Mouse (Mus musculus) thymus, adult 2 months (tissue): ENCODE data around the gene Kifc3. TPM values are rescaled to one million over a fixed set of nuclear protein-coding genes. Genes with fewer than 3 reads are reported as not detected.
"Not testable (repeated sequence)": the region's sequence is repeated elsewhere in the genome, so short reads cannot be mapped to it uniquely, and the experiment has no call there.

ENCODE experiments used
- DNase-seq: peaks from one replicate; pipeline ENCODE4 v3.0.0; 2021
- H3K27ac ChIP-seq: fragments of 200-500 bp; 2 replicates; pipeline ENCODE4 v1.5.1; 2012; ENCODE audit warnings: low read length, control low read depth; ENCODE audit not compliant: control insufficient read depth, insufficient read depth
- H3K27me3 ChIP-seq: fragments of 200-500 bp; 2 replicates; pipeline ENCODE4 v1.6.1; 2012; ENCODE audit warnings: mild to moderate bottlenecking, low read length, moderate library complexity, mixed read lengths; ENCODE audit not compliant: control insufficient read depth, insufficient read depth
- H3K36me3 ChIP-seq: fragments of 200-500 bp; 2 replicates; pipeline ENCODE4 v1.6.1; 2012; ENCODE audit warnings: mild to moderate bottlenecking, low read length, moderate library complexity; ENCODE audit not compliant: control insufficient read depth, insufficient read depth
- H3K4me1 ChIP-seq: fragments of 200-500 bp; replicated peaks from 2 replicates; pipeline ENCODE4 v1.6.1; 2012; ENCODE audit warnings: low read length; ENCODE audit not compliant: control insufficient read depth, insufficient read depth
- H3K4me3 ChIP-seq: fragments of 200-500 bp; 2 replicates; pipeline ENCODE4 v1.5.1; 2012; ENCODE audit warnings: mild to moderate bottlenecking, low read length, control low read depth, moderate library complexity; ENCODE audit not compliant: control insufficient read depth, insufficient read depth
- CTCF ChIP-seq: fragments of 200-500 bp; IDR thresholded peaks from 2 replicates; pipeline ENCODE4 v1.5.1; 2012; ENCODE audit warnings: mild to moderate bottlenecking, control low read depth, low read length, moderate library complexity, borderline replicate concordance; ENCODE audit not compliant: control insufficient read depth, poor library complexity, insufficient read depth; ENCODE audit errors: extremely low read depth
- POLR2A ChIP-seq: fragments of 200-500 bp; IDR thresholded peaks from 2 replicates; pipeline ENCODE4 v1.6.1; 2012; ENCODE audit warnings: mild to moderate bottlenecking, low read length, control low read depth, moderate library complexity; ENCODE audit not compliant: control insufficient read depth, poor library complexity, insufficient read depth; ENCODE audit errors: extremely low read depth
- whole genome bisulfite sequencing: fragments of 180-500 bp; shearing (Covaris S2); methylation state at CpG from one replicate; pipeline ENCODE4 v1.1.7; 2018; 5-methylcytosine and 5-hydroxymethylcytosine counted together
- polyA plus RNA-seq: library from polyadenylated mRNA; depleted of rRNA; stranded (reverse); fragments of >200 nt; gene quantifications from 2 replicates; pipeline ENCODE4 v1.2.3, GENCODE M21; 2012

The Kifc3 gene
- polyA plus RNA-seq, 1 experiment = 19.1 TPM

GRCm38 (mm10) chr8:95242826-95243571, 40.4 kb upstream of the Kifc3 start:
- H3K27me3 ChIP-seq = no peaks in the 10 kb centered on the region
- DNase-seq = no peak
- WGBS = 90% methylated on average over 12 of the region's 12 CpGs
- H3K36me3 ChIP-seq = no peaks in the 10 kb centered on the region
- H3K27ac ChIP-seq = no peak overlapping the region
- no peak for TF ChIP-seq POLR2A
- no peak for TF ChIP-seq CTCF
- peaks cover 23% of the 10 kb centered on the region for H3K4me1 ChIP-seq
- no peak overlapping the region for H3K4me3 ChIP-seq

DNA sequence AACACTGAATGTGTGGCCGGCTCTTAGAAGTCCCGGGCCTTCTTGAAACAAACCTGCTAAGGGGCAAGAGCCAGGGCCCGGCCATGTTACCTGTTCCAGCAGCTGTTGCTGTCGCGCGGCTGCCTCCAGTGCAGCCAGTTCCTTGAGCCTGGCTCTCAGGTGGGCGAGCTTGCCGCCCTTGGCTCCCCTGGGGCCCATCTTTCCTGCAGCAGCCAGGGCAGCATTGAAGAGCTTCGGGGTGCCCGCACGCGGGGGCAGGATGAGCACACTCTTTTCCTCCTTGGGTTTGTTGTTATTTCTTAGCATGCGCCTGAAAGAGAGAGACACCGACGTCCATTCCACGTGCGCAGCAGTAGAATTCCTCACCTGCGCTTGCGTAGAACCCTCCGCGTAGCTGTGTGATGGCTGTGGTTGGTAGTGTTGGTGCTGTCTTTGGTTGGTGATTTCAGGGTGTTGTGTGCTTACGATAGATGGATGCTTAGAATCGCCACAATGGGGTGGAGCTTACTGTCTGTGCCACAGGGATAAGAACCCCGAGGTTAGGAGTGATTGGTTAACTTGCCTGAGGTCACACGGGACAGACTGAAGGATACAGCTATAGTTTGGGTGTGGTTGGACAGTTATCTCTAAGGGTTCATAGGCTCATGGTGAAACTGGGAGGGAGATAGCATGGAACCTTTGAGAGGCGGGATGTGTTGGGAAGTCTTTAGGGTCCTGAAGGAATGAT, 39.6 kb upstream of the Kifc3 start:
- H3K27ac ChIP-seq = no peak overlapping the region
- no peaks in the 10 kb centered on the region for H3K27me3 ChIP-seq
- no peak for DNase-seq
- TF ChIP-seq POLR2A (no peak), CTCF (no peak)
- no peak overlapping the region for H3K4me3 ChIP-seq
- no peaks in the 10 kb centered on the region for H3K36me3 ChIP-seq
- H3K4me1 ChIP-seq = peaks cover 16% of the 10 kb centered on the region
- 95% methylated on average over 26 of the region's 26 CpGs for WGBS

DNA sequence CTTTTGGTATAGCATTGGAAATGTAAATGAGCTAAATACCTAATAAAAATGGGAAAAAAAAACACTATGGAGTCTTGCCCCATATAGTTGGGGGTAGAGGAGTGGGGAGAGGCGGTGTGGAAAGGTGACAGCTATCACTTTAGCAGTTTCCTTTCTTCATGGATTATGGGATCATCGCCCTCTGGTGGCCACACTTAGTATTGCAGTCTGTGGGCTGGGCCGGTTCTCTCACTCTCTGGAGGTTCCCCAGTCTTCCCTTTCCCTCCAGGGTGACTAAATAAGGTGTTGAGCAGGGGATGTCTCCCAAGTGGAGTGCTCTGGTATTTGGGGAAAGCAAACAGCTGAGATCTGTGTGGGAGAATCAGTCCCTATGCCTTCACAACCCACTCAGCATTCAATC, 33.1 kb upstream of the Kifc3 start:
- peaks cover 4% of the 10 kb centered on the region; the same call in 1 of the 2 replicates for H3K27me3 ChIP-seq
- WGBS = 4% methylated on average over 3 of the region's 3 CpGs
- DNase-seq = peak; percentile 81
- TF ChIP-seq POLR2A (no peak), CTCF (0 out of 2 replicates have a peak, but pooled peaks have one; percentile 34)
- no peak overlapping the region for H3K4me3 ChIP-seq
- H3K36me3 ChIP-seq = no peaks in the 10 kb centered on the region
- H3K4me1 ChIP-seq = no peaks in the 10 kb centered on the region; the same call in 1 of the 2 replicates
- H3K27ac ChIP-seq = no peak overlapping the region

GRCm38 (mm10) chr8:95230086-95230485, 27.5 kb upstream of the Kifc3 start:
- H3K4me1 ChIP-seq, DNase-seq, H3K27ac ChIP-seq, H3K4me3 ChIP-seq, H3K27me3 ChIP-seq, H3K36me3 ChIP-seq: not testable (repeated sequence)
- WGBS = 69% methylated on average over 9 of the region's 9 CpGs

DNA sequence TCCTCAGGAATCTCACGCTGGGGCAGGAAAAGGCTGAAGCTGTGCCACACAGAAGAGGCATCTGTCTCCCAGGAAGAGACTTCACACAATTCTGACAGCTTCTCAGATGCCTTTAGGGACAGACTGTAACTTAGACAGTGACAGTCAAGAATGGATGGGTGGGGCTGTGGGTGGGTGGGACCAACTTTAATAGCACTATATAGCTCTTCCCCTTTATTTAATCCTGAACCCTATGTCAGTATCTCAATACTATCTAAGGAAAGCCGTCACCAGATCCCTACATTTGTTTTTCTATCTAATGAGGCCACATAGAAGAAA, 24.5 kb upstream of the Kifc3 start:
- H3K27me3 ChIP-seq = no peaks in the 10 kb centered on the region
- 90% methylated on average over 2 of the region's 2 CpGs for WGBS
- no peaks in the 10 kb centered on the region for H3K4me1 ChIP-seq
- no peak for DNase-seq
- TF ChIP-seq POLR2A = no peak
- TF ChIP-seq CTCF = no peak
- no peaks in the 10 kb centered on the region for H3K36me3 ChIP-seq
- H3K4me3 ChIP-seq = no peak overlapping the region
- no peak overlapping the region for H3K27ac ChIP-seq

- WGBS = 90% methylated on average over 7 of the region's 7 CpGs
- TF ChIP-seq POLR2A (no peak), CTCF (no peak)
- Histone ChIP-seq H3K36me3 (no peaks in the 10 kb centered on the region), H3K4me1 (no peaks in the 10 kb centered on the region), H3K27me3 (no peaks in the 10 kb centered on the region), H3K27ac (no peak overlapping the region), H3K4me3 (no peak overlapping the region)
- no peak for DNase-seq
These were observed 23.9 kb upstream of the Kifc3 start for GRCm38 (mm10) chr8:95226251-95227150.
